Mouse (Mus musculus): ENCODE measurements at regions not wholly inside any gene's neighbourhood (a gene's known extent, or its start where the extent isn't known, plus 50 kb on each side); places are given as distances from the start of the nearest gene placed in this dataset.

DNA sequence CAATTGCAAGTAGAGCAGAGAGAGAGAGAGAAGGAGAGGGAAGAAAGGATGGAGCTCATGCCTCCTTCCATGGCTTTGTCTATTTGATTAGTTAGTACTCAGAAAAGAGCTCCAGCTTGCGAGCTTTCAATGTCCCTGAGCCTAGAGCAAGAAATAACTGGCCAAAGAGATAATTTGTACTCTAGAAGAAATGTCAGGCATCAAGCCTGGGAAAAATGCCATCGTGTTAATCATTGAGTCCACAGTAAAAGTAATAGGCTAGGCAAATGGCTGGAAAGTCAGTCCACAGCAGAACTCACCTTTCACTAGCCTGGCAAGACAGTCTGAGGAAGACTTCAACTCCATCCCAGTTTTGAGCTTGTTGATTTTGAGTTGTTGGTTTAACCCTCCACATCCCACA is 129.1 kb upstream of the Htr2a start:
- no peak for TF ChIP-seq POLR2A (IDR thresholded peaks at IDR 0.05; ENCODE audit: borderline replicate concordance, low read depth, low read length)
- TF ChIP-seq CTCF (IDR thresholded peaks at IDR 0.05; ENCODE audit: low read depth, low read length): no peak

Measured in bone marrow macrophage, adult 2 months (primary cell).